Mouse (Mus musculus) brain, embryonic 18.5 days (tissue): ENCODE results near the gene Dram1.

Experiments used
- DNase-seq: peaks from one replicate; pipeline ENCODE4 v3.0.0-alpha.2; 2012; ENCODE audit warnings: low read depth, low spot score

Dram1 gene

GRCm38 (mm10) chr10:88379013-88379885 is at the start of gene Dram1, which contains the start of gene Gnptab:
Gene Dram1 (minus strand): TSS chr10:88379080.
Gene Gnptab (plus strand): TSS chr10:88379132.
- DNase-seq, result peak; percentile 47

GRCm38 (mm10) chr10:88427998-88428397 is 49.1 kb upstream of the Dram1 start:
- no peak for DNase-seq

- no peak for DNase-seq
Observed at GRCm38 (mm10) chr10:88426896-88427295, 48.0 kb upstream of the Dram1 start.

- DNase-seq, result peak; percentile 55
Observed at GRCm38 (mm10) chr10:88426158-88426816, 47.4 kb upstream of the Dram1 start.

GRCm38 (mm10) chr10:88420655-88421435 is 42.0 kb upstream of the Dram1 start:
- DNase-seq, result no peak

- DNase-seq, result no peak
Observed at GRCm38 (mm10) chr10:88420141-88420541, 41.3 kb upstream of the Dram1 start.

GRCm38 (mm10) chr10:88417686-88418085 is 38.8 kb upstream of the Dram1 start:
- DNase-seq, result no peak

- DNase-seq, result no peak
Observed at GRCm38 (mm10) chr10:88412290-88412995, 33.6 kb upstream of the Dram1 start.

GRCm38 (mm10) chr10:88409751-88410150 is 30.9 kb upstream of the Dram1 start:
- DNase-seq, result no peak

- DNase-seq, result no peak
Observed at GRCm38 (mm10) chr10:88407875-88408631, 29.2 kb upstream of the Dram1 start.

- no peak for DNase-seq
Observed at GRCm38 (mm10) chr10:88405812-88406211, 26.9 kb upstream of the Dram1 start.

- DNase-seq, result no peak
Observed at GRCm38 (mm10) chr10:88404220-88404619, 25.3 kb upstream of the Dram1 start.

- no peak for DNase-seq
Observed at GRCm38 (mm10) chr10:88403021-88403420, 24.1 kb upstream of the Dram1 start.

GRCm38 (mm10) chr10:88399271-88399670 is 20.4 kb upstream of the Dram1 start:
- no peak for DNase-seq

GRCm38 (mm10) chr10:88398668-88399243 is 19.9 kb upstream of the Dram1 start:
- no peak for DNase-seq

GRCm38 (mm10) chr10:88392181-88392847 is 13.4 kb upstream of the Dram1 start:
- DNase-seq, result no peak

- DNase-seq, result no peak
Observed at GRCm38 (mm10) chr10:88391495-88391894, 12.6 kb upstream of the Dram1 start.

- DNase-seq, result no peak
Observed at GRCm38 (mm10) chr10:88390096-88390790, 11.4 kb upstream of the Dram1 start.

GRCm38 (mm10) chr10:88389576-88389975 is 10.7 kb upstream of the Dram1 start:
- DNase-seq, result no peak
